Mouse (Mus musculus) myocyte (in vitro differentiated cells): Measurements from ENCODE around the gene Miga1.

ENCODE experiments used
- CEBPB ChIP-seq: IDR thresholded peaks from 2 replicates; pipeline ENCODE4 v1.6.1; 2011; ENCODE audit warnings: mild to moderate bottlenecking, moderate library complexity; ENCODE audit not compliant: poor library complexity, insufficient read depth, severe bottlenecking
- E2F4 ChIP-seq: IDR thresholded peaks from one replicate; pipeline ENCODE4 v1.6.1; 2011; ENCODE audit warnings: mild to moderate bottlenecking, control low read depth, moderate library complexity; ENCODE audit not compliant: insufficient read depth
- MAX ChIP-seq: IDR thresholded peaks from one replicate; pipeline ENCODE4 v1.6.1; 2011; ENCODE audit warnings: low read depth, mild to moderate bottlenecking, control low read depth
- MYOD1 ChIP-seq, 3 experiments: IDR thresholded peaks; one replicate each; pipeline ENCODE4 v1.6.1; 2011; ENCODE audit warnings: control low read depth in 2 of 3, low read depth in 2 of 3, mild to moderate bottlenecking in 2 of 3, moderate library complexity in 1 of 3; ENCODE audit not compliant: insufficient read length in 2 of 3, control insufficient read depth in 1 of 3
- MYOG ChIP-seq, 3 experiments: IDR thresholded peaks; one replicate each; pipeline ENCODE4 v1.6.1; 2011; ENCODE audit warnings: control low read depth in 2 of 3, low read depth in 2 of 3, mild to moderate bottlenecking in 2 of 3; ENCODE audit not compliant: insufficient read length in 2 of 3, control insufficient read depth in 1 of 3, insufficient read depth in 1 of 3
- POLR2A ChIP-seq: IDR thresholded peaks from one replicate; pipeline ENCODE4 v1.6.1; 2011; ENCODE audit warnings: low read depth, mild to moderate bottlenecking, control low read depth, moderate library complexity; ENCODE audit not compliant: insufficient read length
- POLR2AphosphoS2 ChIP-seq: IDR thresholded peaks from one replicate; pipeline ENCODE4 v1.6.1; 2011; ENCODE audit warnings: low read depth, control low read depth; ENCODE audit not compliant: insufficient read length
- REST ChIP-seq: IDR thresholded peaks from one replicate; pipeline ENCODE4 v1.6.1; 2011; ENCODE audit warnings: mild to moderate bottlenecking, control low read depth, moderate library complexity; ENCODE audit not compliant: insufficient read depth, insufficient read length
- SRF ChIP-seq: IDR thresholded peaks from one replicate; pipeline ENCODE4 v1.6.1; 2011; ENCODE audit warnings: low read depth; ENCODE audit not compliant: control insufficient read depth, insufficient read length
- TCF12 ChIP-seq: IDR thresholded peaks from one replicate; pipeline ENCODE4 v1.6.1; 2011; ENCODE audit warnings: mild to moderate bottlenecking, control low read depth; ENCODE audit not compliant: poor library complexity, insufficient read depth, severe bottlenecking
- TCF3 ChIP-seq: IDR thresholded peaks from one replicate; pipeline ENCODE4 v1.6.1; 2011; ENCODE audit warnings: low read depth, control low read depth; ENCODE audit not compliant: insufficient read length
- USF1 ChIP-seq: IDR thresholded peaks from one replicate; pipeline ENCODE4 v1.6.1; 2011; ENCODE audit warnings: low read depth, mild to moderate bottlenecking, control low read depth, moderate library complexity

GRCm38 (mm10) chr3:152271876-152272275 is 68.3 kb downstream of the Miga1 start:
- TF ChIP-seq POLR2A: no peak
- no peak for TF ChIP-seq MYOG (IDR thresholded peaks at IDR 0.05; ENCODE audit: control insufficient read depth in 1 of 3, insufficient read depth in 1 of 3, insufficient read length in 2 of 3, low read depth in 2 of 3)
- TF ChIP-seq MAX: no peak
- no peak for TF ChIP-seq USF1
- TF ChIP-seq CEBPB: no peak
- TF ChIP-seq REST: no peak
- no peak for TF ChIP-seq TCF12
- TF ChIP-seq MYOD1 (IDR thresholded peaks at IDR 0.05; ENCODE audit: control insufficient read depth in 1 of 3, insufficient read length in 2 of 3, low read depth in 2 of 3): no peak
- TF ChIP-seq E2F4: no peak
- no peak for TF ChIP-seq POLR2AphosphoS2
- no peak for TF ChIP-seq TCF3
- no peak for TF ChIP-seq SRF
